Mouse (Mus musculus): ENCODE data around the gene Rad51ap2.

Gene Rad51ap2

DNA sequence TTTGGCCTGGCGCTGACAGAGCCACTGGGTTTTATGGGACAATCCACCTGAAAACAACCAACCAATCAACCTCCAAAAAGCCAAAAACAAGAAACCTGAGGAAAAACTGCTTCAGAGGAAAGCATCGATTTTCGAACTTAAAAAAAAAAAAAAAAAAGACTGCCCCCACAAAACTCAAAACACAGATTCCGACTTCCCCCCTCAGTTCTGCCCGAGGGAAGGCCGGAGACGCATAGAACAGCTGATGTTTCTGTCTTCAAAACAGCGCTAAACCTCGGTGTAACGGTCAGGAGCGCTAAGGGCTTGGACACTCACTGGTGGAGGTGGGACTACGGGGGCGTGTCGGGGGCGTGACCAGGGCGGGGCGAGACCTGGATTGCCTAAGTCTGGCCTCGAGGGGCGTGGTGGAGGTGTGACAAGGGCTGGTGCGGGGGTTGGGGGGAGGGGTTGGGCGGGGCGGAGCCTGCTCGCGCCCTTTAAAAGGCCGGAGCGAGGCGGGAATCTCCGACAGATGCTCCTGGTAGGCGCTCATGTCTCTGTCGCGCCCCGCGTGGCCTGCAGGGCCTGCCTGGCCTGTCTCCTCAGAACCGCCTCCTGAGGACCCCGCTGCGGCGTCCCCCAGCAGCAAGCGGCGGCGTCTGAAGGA, at the start of gene Rad51ap2:
Gene Rad51ap2 (plus strand): TSS at position 531 of the 646 bp plus-strand sequence.
- DNase-seq (ENCODE audit: low spot score in 2 of 2): peak; percentile 70 to 87

DNA sequence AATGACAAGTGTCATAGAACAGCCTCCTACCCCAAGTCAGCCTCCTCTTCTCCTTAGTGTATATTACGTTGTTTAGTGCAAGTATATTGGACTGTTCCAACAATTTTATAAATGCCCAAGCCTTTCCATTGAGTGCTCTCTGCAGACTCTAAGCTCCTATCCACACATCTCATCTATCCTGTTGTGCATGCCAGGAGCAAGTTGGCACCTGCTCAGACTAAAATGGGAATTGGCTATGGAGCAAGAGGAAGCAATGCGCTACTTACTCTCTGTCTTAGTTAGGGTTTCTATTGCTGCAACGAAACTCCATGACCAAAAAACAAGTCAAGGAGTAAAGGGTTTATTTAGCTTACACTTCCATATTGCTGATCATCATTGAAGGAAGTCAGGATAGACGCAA, 48.2 kb upstream of the Rad51ap2 start:
- DNase-seq (ENCODE audit: low spot score in 2 of 2): no peak

DNA sequence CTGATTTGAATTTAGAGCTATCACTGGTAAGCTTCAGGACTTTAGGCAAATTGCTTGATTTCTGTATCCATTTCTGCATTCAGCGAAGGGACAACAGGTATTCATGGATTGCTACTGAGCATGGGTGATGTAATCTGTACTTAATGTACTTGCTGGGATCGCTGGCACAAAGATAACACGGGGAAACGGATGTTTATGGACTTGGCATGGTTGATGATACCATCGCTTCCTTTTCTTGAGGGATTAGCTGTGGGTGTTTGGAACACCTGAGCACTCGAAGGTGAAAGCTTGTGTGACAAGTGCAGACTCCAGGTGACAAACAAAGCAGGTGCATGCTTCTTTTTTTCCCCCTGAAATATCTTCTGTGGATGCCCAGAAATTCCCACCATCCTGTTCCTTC, 37.8 kb upstream of the Rad51ap2 start:
- DNase-seq (ENCODE audit: low spot score in 2 of 2): no peak

DNA sequence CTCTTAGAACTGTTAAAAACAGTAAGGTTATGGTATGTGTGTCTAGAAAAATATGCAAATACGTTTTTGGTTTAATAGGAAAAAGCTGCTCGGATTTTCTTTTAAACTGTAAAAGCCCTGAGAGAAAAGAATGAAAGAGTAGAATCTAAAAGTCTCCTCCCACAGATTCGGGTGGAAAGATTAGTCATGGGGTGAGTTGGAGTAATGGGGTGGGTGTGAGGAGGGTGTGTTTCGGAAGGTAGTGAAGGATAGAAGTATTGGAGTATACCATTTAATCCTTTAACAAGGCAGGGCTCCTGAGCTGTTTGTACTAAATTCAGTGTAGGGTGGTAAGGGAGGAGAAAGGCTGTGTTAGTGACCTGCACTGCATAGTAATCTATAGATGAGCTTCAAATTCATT, 28.5 kb upstream of the Rad51ap2 start:
- DNase-seq (ENCODE audit: low spot score in 2 of 2): no peak

DNA sequence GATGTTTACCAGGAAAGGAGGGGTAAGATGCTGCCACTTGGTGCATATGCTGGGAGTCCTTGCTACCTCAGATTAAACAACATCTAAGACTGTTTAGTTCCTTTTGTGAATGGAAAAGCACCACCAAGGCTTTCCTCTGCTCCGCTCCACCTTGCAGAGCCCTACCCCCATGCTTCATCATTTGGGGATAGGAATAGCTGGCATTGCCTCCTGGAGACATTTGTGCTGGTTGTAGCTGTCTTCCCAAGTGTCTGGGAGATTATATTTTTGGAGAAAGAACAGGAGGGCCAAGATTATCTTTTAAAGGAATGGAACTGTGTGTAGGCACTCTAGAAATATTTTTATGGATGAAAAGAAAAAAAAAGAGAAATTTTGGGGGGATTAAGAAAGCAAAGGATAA, 22.8 kb upstream of the Rad51ap2 start:
- DNase-seq (ENCODE audit: low spot score in 2 of 2): no peak

DNA sequence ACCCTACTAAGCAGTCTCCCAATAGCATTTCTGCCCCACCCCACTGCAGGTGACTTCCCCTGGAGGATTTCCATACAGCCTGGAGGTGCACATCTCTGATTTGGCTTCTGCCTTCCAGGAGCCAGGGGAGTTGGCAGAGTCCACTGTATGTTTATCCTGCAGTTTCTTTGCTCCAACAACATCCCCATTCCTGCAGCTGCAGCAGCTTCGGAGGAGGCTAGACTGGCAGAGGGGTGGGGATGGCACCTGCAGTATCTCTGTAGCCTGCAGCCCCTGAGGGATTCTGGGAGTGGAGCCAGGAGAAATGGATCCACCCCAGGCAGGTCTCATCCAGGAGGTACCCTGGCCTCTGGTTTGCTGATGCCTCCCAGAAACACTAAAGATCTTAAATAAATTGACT, 22.2 kb upstream of the Rad51ap2 start:
- DNase-seq (ENCODE audit: low spot score in 2 of 2): no peak

DNA sequence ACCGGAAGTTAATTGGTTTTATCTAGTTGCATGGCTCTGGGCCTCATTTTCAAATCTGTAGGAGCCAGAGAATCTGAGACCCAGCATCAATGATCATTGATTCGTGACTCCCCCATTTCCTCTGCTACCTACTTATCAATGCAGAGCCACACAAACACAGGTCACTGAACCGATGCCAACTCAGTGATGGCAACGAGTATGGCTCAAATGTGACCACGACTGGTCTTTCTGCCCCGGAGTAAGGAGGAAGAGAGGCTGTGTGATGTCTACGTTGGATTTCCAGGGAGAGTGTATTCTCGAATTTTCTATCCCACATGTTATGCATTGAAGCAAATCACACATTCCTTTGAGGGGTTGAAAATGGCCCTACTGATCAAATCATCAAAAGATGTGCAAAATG, 21.4 kb upstream of the Rad51ap2 start:
- no peak for DNase-seq (ENCODE audit: low spot score in 2 of 2)

DNA sequence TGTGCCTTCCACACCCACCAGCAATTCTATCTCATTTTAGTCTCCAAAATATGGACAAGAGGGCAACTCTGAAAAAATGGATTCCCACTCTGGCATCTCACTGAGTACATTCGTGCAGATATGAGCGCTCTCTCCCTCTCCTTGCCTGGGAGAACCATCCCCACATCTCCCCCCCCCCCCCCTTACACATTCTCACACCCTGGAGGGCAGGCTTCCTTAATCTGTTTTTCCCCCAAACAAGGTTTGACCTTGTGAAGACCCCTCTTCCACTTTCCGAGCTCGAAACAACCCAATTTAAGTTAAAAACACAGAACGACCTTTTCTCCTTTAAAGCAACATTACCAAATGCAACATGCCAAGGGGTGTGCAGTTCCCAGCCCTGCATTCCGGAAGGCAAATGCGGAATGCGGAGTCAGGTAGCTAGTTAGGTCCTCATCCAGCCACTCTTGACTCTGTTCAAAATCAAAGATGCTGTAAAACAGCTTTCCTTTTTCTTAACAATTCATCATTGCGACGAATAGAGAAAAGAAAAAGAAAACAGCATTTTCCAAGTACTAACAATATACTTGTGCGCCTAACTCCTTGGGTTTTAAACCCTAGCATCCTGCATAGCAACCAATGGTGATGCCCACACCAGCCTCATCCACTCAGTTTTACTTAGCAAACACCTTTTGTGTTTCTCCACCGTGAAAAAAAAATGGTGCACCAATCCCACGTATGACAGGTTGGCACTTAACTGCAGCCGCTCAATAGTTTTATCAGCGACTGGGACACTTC, 20.4 kb upstream of the Rad51ap2 start:
- no peak for DNase-seq (ENCODE audit: low spot score in 2 of 2)

DNA sequence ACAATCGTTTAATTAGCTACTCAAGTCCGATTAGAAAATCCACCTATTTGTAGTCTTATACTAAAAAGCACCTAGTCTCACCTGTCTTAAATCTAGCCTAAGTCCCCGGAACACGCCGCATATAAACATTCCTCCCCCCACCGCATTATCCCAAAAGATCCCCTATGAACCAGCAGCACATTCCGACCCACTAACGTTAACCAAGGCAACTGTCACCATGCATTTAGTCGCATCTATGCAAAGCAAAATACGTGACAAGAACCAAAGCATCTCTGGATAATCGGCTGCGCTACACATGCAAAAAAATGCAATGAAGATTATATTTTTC, 19.9 kb upstream of the Rad51ap2 start:
- no peak for DNase-seq (ENCODE audit: low spot score in 2 of 2)

DNA sequence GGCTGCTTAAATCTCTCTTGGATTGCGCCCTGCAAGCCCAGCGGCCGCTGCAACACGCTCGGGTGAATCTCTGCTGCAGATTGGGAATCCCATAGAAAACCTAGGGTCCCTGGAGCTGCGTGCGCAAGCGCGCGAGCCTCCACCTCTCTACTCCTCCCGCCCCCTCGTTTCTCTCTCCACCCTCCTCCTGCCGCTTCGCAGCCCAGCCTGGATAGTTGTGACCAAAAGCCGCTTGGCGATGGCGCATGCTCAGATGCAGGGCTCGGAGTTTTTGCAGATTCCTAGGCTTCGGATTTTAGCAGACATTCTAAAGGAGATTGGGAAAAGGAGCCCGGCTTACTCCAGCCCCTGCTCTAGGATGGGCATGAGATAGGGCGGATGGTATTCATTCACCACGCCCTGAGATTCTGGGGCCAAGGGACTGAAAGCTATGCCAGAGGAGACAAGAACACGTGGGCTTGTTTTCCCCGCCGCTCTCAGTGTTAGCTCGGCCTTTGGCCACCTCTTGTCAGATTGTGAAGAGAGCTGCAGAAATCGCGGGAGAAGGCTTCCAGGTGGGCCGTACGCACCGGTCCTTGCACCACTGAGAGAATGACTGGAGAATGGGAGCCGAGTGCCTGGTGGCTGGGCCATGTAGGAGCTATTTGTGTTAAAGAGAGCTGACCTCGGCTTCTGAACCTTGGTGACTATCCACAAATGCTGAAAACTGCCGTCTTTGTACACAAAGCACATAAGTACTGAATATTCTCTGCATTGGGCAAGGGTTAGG, 19.2 kb upstream of the Rad51ap2 start, which contains the start of gene Vsnl1:
Gene Vsnl1 (minus strand): TSS at position 117 of the 769 bp plus-strand sequence.
- DNase-seq (ENCODE audit: low spot score in 2 of 2): peak; percentile 29 to 48

DNA sequence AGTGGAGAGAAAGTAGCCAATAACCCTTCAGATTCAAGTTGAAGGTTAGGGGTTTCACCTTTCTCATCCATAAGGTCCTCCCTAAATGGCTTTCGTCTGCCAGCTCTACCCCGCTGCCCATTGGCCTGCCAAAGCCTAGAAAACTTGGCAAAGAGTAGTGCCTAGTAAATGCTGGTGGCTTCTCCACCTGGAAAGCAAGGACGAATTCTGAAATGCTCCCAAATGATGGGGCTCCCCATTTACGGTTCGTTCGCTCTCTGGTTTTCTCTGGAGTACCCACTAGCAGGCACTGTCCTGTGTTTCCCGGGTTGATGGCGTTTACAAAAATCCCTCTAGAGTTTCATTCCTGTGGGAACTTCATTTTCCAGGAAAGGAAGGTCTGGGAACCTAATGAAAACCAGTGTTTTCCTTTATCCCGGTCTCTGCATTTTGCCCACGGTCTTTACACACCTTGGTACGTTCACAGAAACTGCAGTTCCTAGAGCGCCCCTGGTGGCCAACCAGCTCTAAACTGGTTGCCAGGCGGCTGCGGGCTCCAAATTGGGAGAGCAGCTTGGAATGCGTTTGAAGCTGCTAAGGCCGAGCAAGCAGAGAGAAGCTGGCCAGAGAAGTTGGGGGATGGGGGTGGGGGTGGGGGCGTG, 18.5 kb upstream of the Rad51ap2 start:
- peak; percentile 51 to 70 for DNase-seq (ENCODE audit: low spot score in 2 of 2)

DNA sequence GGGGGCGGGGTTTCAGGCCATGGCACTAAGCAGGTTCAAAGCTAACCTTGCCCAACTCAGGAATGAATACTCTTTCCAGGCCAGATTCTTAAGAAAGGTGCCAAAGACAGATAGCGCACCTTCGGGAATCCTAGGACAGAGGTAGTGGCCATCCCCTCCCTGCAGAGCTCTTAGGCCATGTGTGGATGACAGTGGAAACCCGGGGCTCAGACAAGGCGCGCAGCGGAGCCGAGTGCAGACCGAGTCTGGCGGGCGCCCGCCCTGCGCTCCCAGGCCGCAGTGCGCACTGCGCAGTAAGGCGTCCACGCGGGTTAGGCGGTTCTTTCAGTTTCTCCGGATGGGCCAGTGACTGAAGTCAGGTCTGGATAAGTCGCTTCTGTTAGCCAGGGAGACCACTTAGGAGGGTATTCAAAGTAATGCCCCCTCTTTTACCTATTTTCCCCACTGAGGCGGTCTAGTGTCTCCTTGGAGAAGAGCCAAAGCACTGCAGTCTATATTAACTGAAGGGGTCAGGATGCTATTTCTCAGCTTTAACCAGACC, 17.9 kb upstream of the Rad51ap2 start:
- no peak for DNase-seq (ENCODE audit: low spot score in 2 of 2)

DNA sequence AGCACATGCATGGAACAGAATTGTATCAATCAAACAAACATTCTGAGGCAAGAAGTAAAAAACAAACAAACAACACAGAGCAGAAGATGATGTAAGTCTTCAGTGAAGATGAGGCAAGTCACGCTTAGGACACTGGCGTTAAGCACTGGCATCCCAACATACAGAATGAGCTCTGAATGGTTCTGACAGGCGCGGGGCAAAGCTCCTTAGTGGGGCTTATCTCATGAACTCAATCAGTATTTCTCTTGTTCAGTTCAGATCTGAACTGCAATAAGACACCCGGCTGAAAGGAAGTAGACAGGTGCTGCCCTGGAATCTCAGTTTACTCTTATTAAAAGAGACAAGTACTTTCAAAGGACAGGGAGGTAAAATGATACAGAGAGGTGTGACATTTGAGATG, 1.7 kb upstream of the Rad51ap2 start:
- no peak for DNase-seq (ENCODE audit: low spot score in 2 of 2)

DNA sequence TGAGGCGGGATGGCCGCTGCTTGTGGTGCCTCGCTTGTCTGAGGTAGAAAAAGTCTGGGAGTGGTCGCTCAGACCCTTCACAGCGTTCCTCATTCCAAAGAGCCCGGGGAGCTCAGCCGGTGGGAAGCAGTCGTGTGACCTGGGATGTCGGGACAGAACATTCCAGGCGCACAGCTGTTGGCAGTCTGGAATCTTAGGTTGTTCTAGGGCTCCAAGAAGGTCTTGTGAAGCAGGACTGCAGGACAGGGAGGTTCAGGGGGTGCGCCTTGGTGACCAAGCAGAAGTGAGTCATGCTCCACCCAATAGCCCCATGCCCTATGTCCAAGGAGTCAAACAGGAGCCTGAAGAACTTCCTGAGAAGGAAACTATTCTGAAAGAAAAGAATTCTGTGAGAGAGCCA, 334 bp downstream of the Rad51ap2 start:
- DNase-seq (ENCODE audit: low spot score in 2 of 2): no peak

DNA sequence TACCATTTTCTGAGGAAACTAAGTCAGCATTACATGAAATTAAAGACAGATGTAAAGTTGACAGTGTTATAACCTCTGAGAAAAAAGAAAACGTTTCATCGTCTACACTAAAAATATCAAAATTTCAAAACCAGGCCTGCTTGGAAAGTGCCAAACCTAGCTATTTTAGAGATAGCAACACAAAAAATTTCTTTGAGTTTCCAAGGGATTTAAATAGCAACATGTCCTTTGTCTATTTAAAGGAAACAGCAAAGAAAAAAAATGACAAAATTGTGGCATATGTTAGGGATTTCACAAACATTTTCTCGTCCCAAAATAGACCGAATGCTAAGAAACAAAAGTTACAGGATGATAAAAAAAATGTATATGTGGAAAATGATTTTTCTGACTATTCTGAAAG, 753 bp downstream of the Rad51ap2 start:
- DNase-seq (ENCODE audit: low spot score in 2 of 2): no peak

Data from urinary bladder, postnatal 36 days (tissue).